Mouse (Mus musculus) MEL (cell line): Measurements from ENCODE around the gene Adamtsl2. TPM values are rescaled to one million over a fixed set of nuclear protein-coding genes. Genes with fewer than 3 reads are reported as not detected.

Source experiments
- DNase-seq: peaks from one replicate; pipeline ENCODE4 v3.0.0; 2011; ENCODE audit warnings: low read depth, low spot score
- H3K27ac ChIP-seq: 2 replicates; pipeline ENCODE4 v1.5.1; 2012; ENCODE audit warnings: low read depth, mild to moderate bottlenecking, control low read depth, low read length, moderate library complexity; ENCODE audit not compliant: control insufficient read depth
- H3K27me3 ChIP-seq, 2 experiments: fragments of 150-350 bp in 1 of 2; sonication (generic) in 1 of 2; 2 replicates each; pipeline ENCODE4 v1.6.1; 2012; ENCODE audit warnings: low read length in 2 of 2, mild to moderate bottlenecking in 2 of 2, improper control_type of control experiment in 1 of 2, moderate library complexity in 1 of 2; ENCODE audit not compliant: insufficient read depth in 2 of 2, control insufficient read depth in 1 of 2
- H3K36me3 ChIP-seq, 2 experiments: 2 replicates each; pipeline ENCODE4 v1.6.1; 2012 to 2014; ENCODE audit warnings: low read length in 2 of 2, improper control_type of control experiment in 1 of 2, inconsistent platforms in 1 of 2, mild to moderate bottlenecking in 1 of 2; ENCODE audit not compliant: insufficient read depth in 2 of 2, control insufficient read depth in 1 of 2
- H3K4me1 ChIP-seq, 2 experiments: fragments of 150-350 bp in 1 of 2; sonication (generic) in 1 of 2; 2 replicates each; pipeline ENCODE4 v1.6.1; 2012; ENCODE audit warnings: low read length in 2 of 2, improper control_type of control experiment in 1 of 2, mild to moderate bottlenecking in 1 of 2; ENCODE audit not compliant: insufficient read depth in 2 of 2, control insufficient read depth in 1 of 2
- H3K4me3 ChIP-seq, 2 experiments: fragments of 150-350 bp in 1 of 2; sonication (generic) in 1 of 2; 2 replicates each; pipeline ENCODE4 v1.5.1; 2012; ENCODE audit warnings: low read depth in 2 of 2, low read length in 2 of 2, mild to moderate bottlenecking in 2 of 2, moderate library complexity in 2 of 2, control low read depth in 1 of 2, improper control_type of control experiment in 1 of 2; ENCODE audit not compliant: control insufficient read depth in 1 of 2, insufficient read depth in 1 of 2
- H3K79me2 ChIP-seq: 2 replicates; pipeline ENCODE4 v1.6.1; 2012; ENCODE audit warnings: mild to moderate bottlenecking, low read length, moderate library complexity; ENCODE audit not compliant: control insufficient read depth, poor library complexity, insufficient read depth
- H3K9ac ChIP-seq: 2 replicates; pipeline ENCODE4 v1.6.1; 2012; ENCODE audit warnings: low read depth, mild to moderate bottlenecking, control low read depth, low read length, moderate library complexity; ENCODE audit not compliant: control insufficient read depth, poor library complexity, severe bottlenecking
- H3K9me3 ChIP-seq: fragments of 150-350 bp; sonication (generic); replicated peaks from 2 replicates; pipeline ENCODE4 v1.6.1; 2012; ENCODE audit warnings: mild to moderate bottlenecking, low read length, improper control_type of control experiment, moderate library complexity; ENCODE audit not compliant: insufficient read depth
- CHD1 ChIP-seq: IDR thresholded peaks from 2 replicates; pipeline ENCODE4 v1.6.1; 2012; ENCODE audit warnings: low read depth, mild to moderate bottlenecking, inconsistent platforms, low read length, improper control_type of control experiment
- CHD2 ChIP-seq: IDR thresholded peaks from 2 replicates; pipeline ENCODE4 v1.6.1; 2011; ENCODE audit warnings: low read length, improper control_type of control experiment
- CTCF ChIP-seq, 3 experiments: IDR thresholded peaks in 2 of 3; conservative IDR thresholded peaks in 1 of 3; 2 replicates each; pipeline ENCODE4 v1.5.1; 2011 to 2012; ENCODE audit warnings: low read length in 3 of 3, low read depth in 2 of 3, mild to moderate bottlenecking in 2 of 3, improper control_type of control experiment in 1 of 3, inconsistent platforms in 1 of 3, mixed read lengths in 1 of 3, moderate library complexity in 1 of 3; ENCODE audit not compliant: control insufficient read depth in 1 of 3, insufficient read depth in 1 of 3, poor library complexity in 1 of 3, severe bottlenecking in 1 of 3
- E2F4 ChIP-seq: IDR thresholded peaks from 2 replicates; pipeline ENCODE4 v1.6.1; 2011; ENCODE audit warnings: low read depth, low read length, improper control_type of control experiment, borderline replicate concordance
- ETS1 ChIP-seq: IDR thresholded peaks from 2 replicates; pipeline ENCODE4 v1.6.1; 2012; ENCODE audit warnings: low read depth, mild to moderate bottlenecking, inconsistent platforms, low read length, improper control_type of control experiment, moderate library complexity
- GATA1 ChIP-seq: IDR thresholded peaks from 2 replicates; pipeline ENCODE4 v1.6.1; 2011; ENCODE audit warnings: low read depth, low read length, improper control_type of control experiment
- MEF2A ChIP-seq: IDR thresholded peaks from 2 replicates; pipeline ENCODE4 v1.6.1; 2014; ENCODE audit warnings: low read depth, mild to moderate bottlenecking, inconsistent platforms, low read length, improper control_type of control experiment; ENCODE audit not compliant: poor library complexity, insufficient replicate concordance, severe bottlenecking; ENCODE audit errors: extremely low read depth
- MXI1 ChIP-seq: IDR thresholded peaks from 2 replicates; pipeline ENCODE4 v1.6.1; 2011; ENCODE audit warnings: mild to moderate bottlenecking, low read depth, low read length, improper control_type of control experiment
- MYB ChIP-seq: IDR thresholded peaks from 2 replicates; pipeline ENCODE4 v1.6.1; 2011; ENCODE audit warnings: mild to moderate bottlenecking, low read depth, low read length, improper control_type of control experiment
- MYC ChIP-seq: IDR thresholded peaks from 2 replicates; pipeline ENCODE4 v1.6.1; 2011; ENCODE audit warnings: low read depth, mild to moderate bottlenecking, low read length, improper control_type of control experiment, moderate library complexity
- NRF1 ChIP-seq: IDR thresholded peaks from 2 replicates; pipeline ENCODE4 v1.6.1; 2014; ENCODE audit warnings: low read depth, mild to moderate bottlenecking, inconsistent platforms, low read length, improper control_type of control experiment, moderate library complexity; ENCODE audit not compliant: poor library complexity, insufficient read depth, severe bottlenecking
- POLR2A ChIP-seq, 2 experiments: IDR thresholded peaks; 2 replicates each; pipeline ENCODE4 v1.6.1; 2011 to 2012; ENCODE audit warnings: low read length in 2 of 2, mild to moderate bottlenecking in 2 of 2, control low read depth in 1 of 2, improper control_type of control experiment in 1 of 2, low read depth in 1 of 2, moderate library complexity in 1 of 2; ENCODE audit not compliant: control insufficient read depth in 1 of 2, insufficient read depth in 1 of 2, poor library complexity in 1 of 2
- POLR2AphosphoS2 ChIP-seq: IDR thresholded peaks from 2 replicates; pipeline ENCODE4 v1.6.1; 2011; ENCODE audit warnings: low read length, improper control_type of control experiment
- RAD21 ChIP-seq: IDR thresholded peaks from 2 replicates; pipeline ENCODE4 v1.6.1; 2011; ENCODE audit warnings: mild to moderate bottlenecking, low read depth, low read length, improper control_type of control experiment
- RCOR1 ChIP-seq: IDR thresholded peaks from 2 replicates; pipeline ENCODE4 v1.6.1; 2012; ENCODE audit warnings: low read depth, mild to moderate bottlenecking, inconsistent platforms, low read length, improper control_type of control experiment
- SIN3A ChIP-seq: IDR thresholded peaks from 2 replicates; pipeline ENCODE4 v1.6.1; 2012; ENCODE audit warnings: low read length, improper control_type of control experiment, inconsistent platforms
- SMC3 ChIP-seq: IDR thresholded peaks from 2 replicates; pipeline ENCODE4 v1.6.1; 2011; ENCODE audit warnings: low read depth, low read length, improper control_type of control experiment
- TBP ChIP-seq: IDR thresholded peaks from 2 replicates; pipeline ENCODE4 v1.8.0; 2011; ENCODE audit warnings: low read depth, low read length, improper control_type of control experiment
- USF1 ChIP-seq: IDR thresholded peaks from 2 replicates; pipeline ENCODE4 v1.6.1; 2014; ENCODE audit warnings: low read depth, mild to moderate bottlenecking, inconsistent platforms, low read length, improper control_type of control experiment, moderate library complexity
- ZMIZ1 ChIP-seq: IDR thresholded peaks from 2 replicates; pipeline ENCODE4 v1.6.1; 2012; ENCODE audit warnings: low read depth, mild to moderate bottlenecking, inconsistent platforms, low read length, improper control_type of control experiment, moderate library complexity
- ZNF384 ChIP-seq: IDR thresholded peaks from 2 replicates; pipeline ENCODE4 v1.6.1; 2012; ENCODE audit warnings: low read depth, mild to moderate bottlenecking, inconsistent platforms, low read length, improper control_type of control experiment
- polyA plus RNA-seq, 2 experiments: library from polyadenylated mRNA; stranded (reverse) in 1 of 2; unstranded in 1 of 2; fragments of >175 nt in 1 of 2; fragments of >200 nt in 1 of 2; gene quantifications; 2 replicates each; pipeline versions ENCODE4 v1.2.1 to v1.2.4; 2012; ENCODE audit warnings: low replicate concordance in 2 of 2, low read depth in 1 of 2; ENCODE audit not compliant: insufficient read length in 2 of 2, insufficient read depth in 1 of 2, missing spikeins in 1 of 2
- total RNA-seq: library from RNA; depleted of rRNA; stranded (reverse); fragments of 300-350 nt; gene quantifications from 2 replicates; pipeline ENCODE4 v1.2.3, GENCODE M21; 2012

Adamtsl2 gene
- total and polyA plus RNA-seq, 3 experiments = not detected

GRCm38 (mm10) chr2:27121626-27122355 lies 42.6 kb downstream of the Adamtsl2 start:
- H3K27ac ChIP-seq = no peak overlapping the region
- no peaks in the 10 kb centered on the region for H3K9me3 ChIP-seq
- TF ChIP-seq ZNF384 (no peak), SIN3A (no peak), USF1 (no peak), MYC (no peak), SMC3 (no peak), CHD2 (no peak), MEF2A (no peak), POLR2AphosphoS2 (no peak), CHD1 (no peak), NRF1 (no peak), POLR2A (IDR thresholded peaks at IDR 0.05; ENCODE audit: control insufficient read depth in 1 of 2, insufficient read depth in 1 of 2, low read depth in 1 of 2, low read length in 2 of 2, poor library complexity in 1 of 2) (no peak), RAD21 (no peak), MYB (no peak), GATA1 (no peak), MXI1 (no peak)
- no peaks in the 10 kb centered on the region for H3K36me3 ChIP-seq
- H3K9ac ChIP-seq = no peak overlapping the region
- H3K4me1 ChIP-seq = no peaks in the 10 kb centered on the region
- no peaks in the 10 kb centered on the region for H3K79me2 ChIP-seq
- no peak overlapping the region for H3K4me3 ChIP-seq
- no peak for DNase-seq
- H3K27me3 ChIP-seq = peaks cover 0 to 1% of the 10 kb centered on the region in 2 experiments

GRCm38 (mm10) chr2:27122578-27122977 lies 43.4 kb downstream of the Adamtsl2 start:
- TF ChIP-seq E2F4 = no peak
- no peak for TF ChIP-seq ZMIZ1
- no peak for TF ChIP-seq GATA1
- no peak for TF ChIP-seq TBP
- TF ChIP-seq CTCF (IDR thresholded peaks at IDR 0.05 in 2 of 3, conservative IDR thresholded peaks at IDR 0.05 in 1 of 3; ENCODE audit: control insufficient read depth in 1 of 3, insufficient read depth in 1 of 3, low read depth in 2 of 3, low read length in 3 of 3, poor library complexity in 1 of 3, severe bottlenecking in 1 of 3) = no peak
- TF ChIP-seq POLR2A (IDR thresholded peaks at IDR 0.05; ENCODE audit: control insufficient read depth in 1 of 2, insufficient read depth in 1 of 2, low read depth in 1 of 2, low read length in 2 of 2, poor library complexity in 1 of 2) = no peak
- no peak for TF ChIP-seq CHD2
- TF ChIP-seq ZNF384 = no peak
- TF ChIP-seq USF1 = no peak
- no peak for TF ChIP-seq POLR2AphosphoS2
- TF ChIP-seq NRF1 = no peak
- TF ChIP-seq RCOR1 = no peak
- no peak for TF ChIP-seq ETS1
- Histone ChIP-seq H3K4me1 (no peaks in the 10 kb centered on the region), H3K9me3 (no peaks in the 10 kb centered on the region), H3K9ac (no peak overlapping the region), H3K27ac (no peak overlapping the region), H3K4me3 (no peak overlapping the region), H3K79me2 (no peaks in the 10 kb centered on the region), H3K27me3 (peaks cover 0 to 1% of the 10 kb centered on the region in 2 experiments), H3K36me3 (no peaks in the 10 kb centered on the region)
- no peak for DNase-seq
